Mouse (Mus musculus): ENCODE results near the gene Slc22a30. TPM values are rescaled to one million over a fixed set of nuclear protein-coding genes. Genes with fewer than 3 reads are reported as not detected.

The Slc22a30 gene
- polyA plus RNA-seq (2012), result not detected in 2 replicates

GRCm38 (mm10) chr19:8405011-8405410 lies at the start of gene Slc22a30:
Gene Slc22a30, minus strand, starts transcription at chr19:8405111.

Other genes with a start within 250 kb of the Slc22a30 start
- not detected in 2 replicates for gene Slc22a29, start 186.2 kb downstream of the Slc22a30 start, polyA plus RNA-seq (2012)
- gene Slc22a8, start 186.1 kb upstream of the Slc22a30 start, polyA plus RNA-seq (2012), result 0.02 TPM in 1 of 2 replicates, not detected in the other
- not detected in 2 replicates for gene Slc22a6, start 212.9 kb upstream of the Slc22a30 start, polyA plus RNA-seq (2012)

Data from megakaryocyte-erythroid progenitor cell, adult 5 weeks (primary cell).